Mouse (Mus musculus): ENCODE measurements around the gene Muc1. TPM values are rescaled to one million over a fixed set of nuclear protein-coding genes. Genes with fewer than 3 reads are reported as not detected.
"Not testable (repeated sequence)": the region's sequence is repeated elsewhere in the genome, so short reads cannot be mapped to it uniquely, and the experiment has no call there.

Muc1 gene
- total RNA-seq, 2 experiments from 2014 or later: not detected

DNA sequence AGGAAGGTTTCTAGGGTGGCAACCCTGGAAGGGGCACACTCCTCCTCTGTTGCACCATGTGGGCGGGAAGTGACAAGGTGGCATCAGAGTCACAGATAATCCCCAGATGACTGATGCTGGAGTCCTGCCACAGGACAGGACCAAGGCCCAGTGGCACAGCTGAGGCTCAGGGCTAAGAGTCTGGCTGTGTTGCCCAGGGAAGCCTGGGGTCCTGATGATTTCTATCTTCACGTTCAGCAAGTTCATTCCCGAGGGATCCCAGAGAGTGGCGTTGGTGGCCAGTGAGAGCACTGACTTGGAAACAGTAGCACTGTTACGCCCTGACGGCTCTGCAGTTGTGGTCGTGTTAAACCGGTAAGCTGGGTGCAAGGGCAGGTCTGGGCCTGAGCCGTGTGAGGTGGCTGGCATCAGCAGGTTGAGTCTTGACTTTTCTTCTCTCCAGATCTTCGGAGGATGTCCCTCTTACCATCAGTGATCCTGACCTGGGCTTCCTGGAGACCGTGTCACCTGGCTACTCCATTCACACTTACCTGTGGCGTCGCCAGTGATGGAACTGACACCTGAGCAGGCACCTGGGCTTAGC lies 20.7 kb upstream of the Muc1 start:
- ATAC-seq (replicated peaks; ENCODE audit: low FRiP score, low TSS enrichment, poor library complexity, severe bottlenecking): no peak

DNA sequence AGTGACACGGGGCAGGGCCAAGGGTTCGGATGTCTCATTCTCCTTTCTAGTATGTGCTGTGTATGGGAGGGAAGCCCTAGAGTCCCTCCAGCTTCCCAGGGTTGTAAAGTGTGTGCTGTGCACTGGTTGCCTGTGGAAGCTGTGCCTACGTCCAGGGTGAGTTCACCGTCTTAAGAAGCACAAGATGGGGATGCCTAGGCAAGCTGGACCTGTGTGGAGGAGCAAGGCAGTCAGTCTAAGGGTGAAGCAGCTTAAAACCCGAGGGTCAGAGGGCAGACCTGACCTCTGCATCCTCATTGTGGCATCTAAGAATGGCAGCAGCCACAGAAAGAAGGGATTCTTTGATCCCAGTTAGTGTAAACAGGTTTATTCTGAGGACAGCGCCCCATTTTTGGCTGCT lies 20.1 kb upstream of the Muc1 start:
- no peak for ATAC-seq (replicated peaks; ENCODE audit: low FRiP score, low TSS enrichment, poor library complexity, severe bottlenecking)

DNA sequence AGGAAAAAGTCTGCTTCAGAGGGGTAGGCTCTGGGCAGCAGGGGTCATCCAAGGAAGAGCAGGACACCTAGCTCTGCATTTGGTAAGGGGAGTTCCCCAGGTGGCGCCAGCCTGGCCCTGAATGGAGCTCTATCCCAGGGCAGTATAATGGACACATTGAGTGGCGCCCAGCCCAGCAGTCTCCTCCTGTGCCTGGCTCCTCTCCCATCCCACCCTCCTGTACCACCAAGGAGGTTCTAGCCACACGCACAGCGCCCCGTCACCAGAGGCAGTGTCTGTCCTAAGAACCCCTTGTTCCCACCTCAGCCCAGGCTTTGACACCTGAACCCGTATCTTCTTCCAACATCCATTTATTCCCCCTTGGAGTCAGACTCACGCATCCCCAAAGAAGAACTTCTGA lies 19.1 kb upstream of the Muc1 start:
- ATAC-seq (replicated peaks; ENCODE audit: low FRiP score, low TSS enrichment, poor library complexity, severe bottlenecking): no peak

DNA sequence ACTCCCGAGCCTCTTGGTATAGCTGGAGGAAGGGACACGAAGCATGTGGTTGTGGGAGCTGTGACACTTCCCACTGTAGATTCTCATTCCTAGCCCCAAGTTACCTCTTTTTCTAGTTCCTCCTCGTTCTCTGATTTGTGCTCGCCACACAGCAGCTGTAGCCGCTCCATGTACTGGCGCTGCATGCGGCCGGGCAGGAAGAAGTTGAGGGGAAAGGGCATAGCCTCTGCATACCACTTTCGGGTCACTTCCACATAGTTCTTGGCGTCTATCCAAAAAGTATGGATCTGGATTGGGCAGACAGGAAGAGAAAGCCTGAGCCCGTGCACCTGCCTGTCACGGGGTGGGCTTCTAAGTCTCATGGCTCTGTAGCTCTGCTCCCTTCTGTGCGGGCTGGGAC lies 18.7 kb upstream of the Muc1 start:
- no peak for ATAC-seq (replicated peaks; ENCODE audit: low FRiP score, low TSS enrichment, poor library complexity, severe bottlenecking)

DNA sequence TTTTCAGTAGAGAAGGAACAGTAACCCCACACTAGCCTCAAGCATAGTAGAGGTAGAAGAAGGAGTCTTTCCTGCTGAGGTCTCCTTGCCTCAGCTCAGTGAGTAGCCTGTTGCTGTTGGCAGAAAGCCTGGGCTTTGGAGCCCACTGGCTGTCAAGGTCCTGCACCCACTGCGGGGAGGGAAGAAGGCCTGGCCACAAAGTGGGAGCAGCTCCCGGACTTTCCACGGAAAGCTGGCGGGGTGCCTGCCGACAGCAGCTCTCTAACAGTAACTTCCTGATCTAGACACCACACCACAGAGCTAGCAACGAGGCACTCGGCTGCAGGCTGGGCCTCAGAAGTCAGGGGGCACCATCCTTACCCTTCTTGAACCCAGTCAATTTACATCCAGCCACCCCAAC lies 18.1 kb upstream of the Muc1 start:
- no peak for ATAC-seq (replicated peaks; ENCODE audit: low FRiP score, low TSS enrichment, poor library complexity, severe bottlenecking)

DNA sequence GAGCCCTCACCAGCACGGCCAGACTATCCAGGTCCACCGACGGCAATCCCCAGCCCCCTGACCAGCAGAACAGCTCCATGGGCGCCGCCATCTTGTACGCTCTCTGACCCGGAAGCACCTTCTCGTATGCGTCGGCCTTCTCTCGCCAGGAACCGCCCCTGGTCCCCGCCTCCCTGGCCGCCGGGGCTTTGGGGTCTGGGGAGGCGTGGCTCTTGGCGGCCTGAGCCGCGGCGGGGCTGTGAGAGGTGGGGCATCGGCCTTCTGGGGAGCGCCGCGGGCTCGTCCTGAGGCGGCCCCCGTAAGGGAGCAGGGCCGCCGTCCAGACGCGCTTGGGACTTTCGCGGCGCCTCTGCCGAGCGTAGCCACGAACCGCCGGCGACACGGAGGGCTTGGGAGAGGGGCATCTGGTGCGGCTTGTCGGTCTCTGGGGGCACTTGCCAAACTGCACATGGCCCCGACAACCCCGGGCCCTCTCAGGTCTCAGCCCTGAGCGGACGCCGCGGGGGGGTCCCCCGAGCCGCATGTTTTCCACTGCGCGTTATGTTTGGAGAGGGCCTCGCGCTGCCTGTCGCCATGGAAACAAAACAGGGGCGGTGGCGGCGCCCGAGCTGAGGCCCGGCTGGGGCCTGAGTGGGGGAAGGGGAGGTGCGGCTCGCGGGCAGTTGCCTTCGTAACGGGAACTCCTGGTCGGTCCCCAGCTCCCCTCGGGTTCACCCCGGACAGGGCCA lies 14.9 kb upstream of the Muc1 start:
- ATAC-seq (replicated peaks; ENCODE audit: low FRiP score, low TSS enrichment, poor library complexity, severe bottlenecking): peak; percentile 77

DNA sequence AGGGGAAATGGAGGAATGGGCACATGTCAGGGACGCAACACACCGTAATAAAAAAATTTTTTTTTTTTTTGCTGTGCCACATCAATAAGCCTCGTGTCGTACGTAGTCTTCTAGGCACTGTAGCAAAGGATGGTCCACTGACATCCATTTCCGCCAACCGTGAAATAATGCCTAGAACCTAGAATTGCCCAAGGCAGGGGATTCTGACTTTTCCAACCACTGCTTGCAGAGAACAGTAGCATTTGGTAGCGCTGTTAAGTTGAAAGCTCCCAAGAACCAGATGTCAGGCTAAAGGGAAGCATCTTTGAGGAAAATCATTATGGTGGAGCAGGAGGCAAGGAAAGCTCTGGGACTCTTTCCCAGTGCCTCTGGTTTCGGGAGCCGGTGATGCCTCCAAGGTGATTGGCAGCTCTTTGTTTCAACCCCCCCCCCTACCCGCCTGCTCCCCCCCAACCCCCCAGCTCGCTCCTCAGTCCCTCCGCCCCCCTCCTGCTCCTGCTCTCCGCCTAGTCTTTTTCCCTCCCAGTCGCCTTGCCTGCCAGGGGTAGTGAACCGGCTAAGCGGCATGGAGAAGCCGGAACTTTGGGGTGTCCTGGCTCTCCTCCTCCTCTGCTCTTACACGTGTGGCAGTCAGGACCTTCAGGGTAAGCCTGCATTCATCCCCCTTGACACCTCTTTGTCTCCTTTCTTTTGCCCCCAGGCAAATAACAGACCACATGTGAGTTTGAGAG lies 14.0 kb upstream of the Muc1 start, which contains the start of gene Thbs3:
Gene Thbs3 (plus strand): TSS at position 500 of the 731 bp plus-strand sequence.
- no peak for ATAC-seq (replicated peaks; ENCODE audit: low FRiP score, low TSS enrichment, poor library complexity, severe bottlenecking)

DNA sequence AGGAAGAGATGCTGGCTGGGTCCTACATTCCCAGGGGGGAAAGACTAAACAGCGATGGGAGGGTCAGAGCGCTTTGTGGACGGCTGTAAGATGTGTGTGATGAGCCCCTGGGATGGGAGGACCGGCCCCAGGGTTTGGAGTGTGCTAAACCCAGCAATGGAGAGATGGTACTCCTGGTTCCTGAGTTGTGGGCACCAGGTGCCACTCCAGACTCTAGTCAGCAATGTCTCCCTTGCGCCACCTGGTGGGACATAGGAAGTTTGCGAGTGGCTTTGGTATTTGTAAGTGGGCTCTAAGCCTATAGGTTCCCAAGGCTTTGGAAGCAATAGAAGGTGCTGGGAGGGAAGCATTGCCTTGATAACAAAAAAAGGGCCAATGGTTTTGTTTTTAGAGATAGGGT lies 13.0 kb upstream of the Muc1 start:
- peak; percentile 76 for ATAC-seq (replicated peaks; ENCODE audit: low FRiP score, low TSS enrichment, poor library complexity, severe bottlenecking)

DNA sequence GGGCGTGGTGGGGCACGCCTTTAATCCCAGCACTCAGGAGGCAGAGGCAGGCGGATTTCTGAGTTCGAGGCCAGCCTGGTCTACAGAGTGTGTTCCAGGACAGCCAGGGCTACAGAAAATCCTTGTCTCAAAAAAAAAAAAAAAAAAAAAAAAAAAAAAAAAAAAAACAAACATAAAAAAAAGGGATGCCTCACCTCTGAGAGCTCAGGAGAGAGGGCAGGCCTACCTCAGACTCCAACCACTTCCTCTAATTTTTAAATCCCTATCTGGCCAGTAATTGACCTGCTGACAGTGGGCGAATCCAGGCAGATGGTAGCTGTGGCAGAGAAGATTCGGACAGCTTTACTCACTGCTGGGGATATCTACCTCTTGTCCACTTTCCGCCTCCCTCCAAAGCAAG lies 12.4 kb upstream of the Muc1 start:
- not testable (repeated sequence) for ATAC-seq (replicated peaks; ENCODE audit: low FRiP score, low TSS enrichment, poor library complexity, severe bottlenecking)

DNA sequence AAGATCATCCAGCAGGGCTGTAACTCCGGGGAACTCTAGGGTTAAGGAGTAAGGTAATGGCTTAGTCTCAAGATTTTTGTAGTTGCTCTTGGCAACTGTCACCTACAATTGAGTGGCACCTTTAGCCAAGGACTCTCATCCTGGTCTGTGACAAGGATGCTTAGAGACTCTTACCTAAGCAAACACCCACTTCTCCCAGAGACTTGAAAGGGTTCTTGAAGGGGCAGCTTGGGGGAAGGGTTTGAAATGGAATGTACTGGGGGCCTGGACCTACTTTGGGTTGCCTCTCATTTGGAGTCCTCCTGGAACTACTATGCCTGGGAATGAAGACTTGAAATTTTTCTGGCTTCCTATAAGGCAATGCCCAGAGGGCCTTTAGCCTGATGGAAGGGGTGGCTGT lies 10.6 kb upstream of the Muc1 start:
- ATAC-seq (replicated peaks; ENCODE audit: low FRiP score, low TSS enrichment, poor library complexity, severe bottlenecking): no peak

DNA sequence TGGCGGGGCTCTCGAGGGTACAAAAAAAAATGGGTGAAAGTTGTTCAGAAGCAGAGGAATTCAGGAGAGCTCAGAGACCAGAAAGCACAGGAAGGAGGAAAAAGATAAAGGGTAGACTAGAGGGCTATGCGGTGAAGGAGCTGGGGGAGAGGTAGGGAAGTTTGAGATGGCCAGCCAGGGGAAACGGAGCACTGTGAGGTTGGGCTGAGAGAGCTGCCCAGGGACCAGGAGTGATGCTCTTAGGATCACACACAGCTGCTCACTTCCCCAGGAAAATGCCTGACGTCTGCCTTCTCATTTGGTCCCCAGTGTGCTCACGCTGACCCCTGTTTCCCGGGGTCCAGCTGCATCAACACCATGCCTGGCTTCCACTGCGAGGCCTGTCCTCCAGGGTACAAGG lies 9.3 kb upstream of the Muc1 start:
- no peak for ATAC-seq (replicated peaks; ENCODE audit: low FRiP score, low TSS enrichment, poor library complexity, severe bottlenecking)

DNA sequence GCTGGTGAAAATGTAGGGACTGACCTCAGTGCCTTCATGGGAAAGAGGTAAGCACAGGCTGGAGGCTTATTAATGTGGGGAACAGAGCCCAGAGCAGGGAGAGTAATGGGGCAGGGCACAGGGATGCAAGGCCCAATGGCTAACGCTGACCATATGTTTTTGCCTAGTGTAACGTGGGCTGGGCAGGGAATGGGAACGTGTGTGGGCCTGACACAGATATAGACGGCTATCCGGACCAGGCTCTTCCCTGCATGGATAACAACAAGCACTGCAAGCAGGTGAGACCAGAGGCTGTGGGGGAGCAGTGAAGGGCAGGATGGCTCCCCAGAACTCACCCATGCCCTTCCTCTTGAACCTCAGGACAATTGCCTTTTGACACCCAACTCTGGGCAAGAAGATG lies 7.7 kb upstream of the Muc1 start:
- no peak for ATAC-seq (replicated peaks; ENCODE audit: low FRiP score, low TSS enrichment, poor library complexity, severe bottlenecking)

DNA sequence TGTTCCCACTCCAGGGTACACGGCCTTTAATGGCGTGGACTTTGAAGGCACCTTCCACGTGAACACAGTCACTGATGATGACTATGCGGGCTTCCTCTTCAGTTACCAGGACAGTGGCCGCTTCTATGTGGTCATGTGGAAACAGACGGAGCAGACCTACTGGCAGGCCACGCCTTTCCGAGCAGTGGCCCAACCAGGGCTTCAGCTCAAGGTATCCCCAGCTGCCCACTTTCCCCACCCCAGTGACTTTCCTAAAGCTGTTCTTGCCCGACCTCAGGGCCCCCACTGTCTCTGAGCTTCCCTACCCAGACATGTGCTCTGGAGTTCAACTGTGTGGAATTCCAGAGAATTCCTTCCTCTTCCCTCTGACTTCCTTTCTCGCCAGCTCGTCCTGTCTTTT lies 4.1 kb upstream of the Muc1 start:
- no peak for ATAC-seq (replicated peaks; ENCODE audit: low FRiP score, low TSS enrichment, poor library complexity, severe bottlenecking)

DNA sequence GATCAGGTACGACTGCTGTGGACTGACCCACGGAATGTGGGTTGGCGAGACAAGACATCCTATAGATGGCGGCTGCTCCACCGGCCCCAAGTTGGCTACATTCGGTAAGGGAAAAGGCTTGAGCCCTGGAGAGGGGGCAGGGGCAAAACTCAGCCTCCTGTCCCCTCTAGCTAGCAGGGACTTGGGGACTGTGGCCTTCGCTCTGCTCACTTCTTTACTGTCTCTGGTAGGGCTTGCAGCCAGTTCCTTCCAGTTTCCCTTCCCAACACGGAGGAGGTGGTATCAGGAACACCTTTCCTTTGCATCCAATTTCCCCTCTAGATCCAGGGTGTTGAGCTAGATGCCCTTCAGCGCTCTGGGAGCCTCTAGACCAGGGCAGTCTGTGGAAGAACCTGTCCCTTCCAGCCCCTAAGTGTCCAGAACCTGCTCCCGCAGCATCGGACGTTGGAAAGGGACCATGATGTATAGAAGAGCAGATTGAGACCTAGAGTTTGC lies 3.5 kb upstream of the Muc1 start:
- ATAC-seq (replicated peaks; ENCODE audit: low FRiP score, low TSS enrichment, poor library complexity, severe bottlenecking): no peak

DNA sequence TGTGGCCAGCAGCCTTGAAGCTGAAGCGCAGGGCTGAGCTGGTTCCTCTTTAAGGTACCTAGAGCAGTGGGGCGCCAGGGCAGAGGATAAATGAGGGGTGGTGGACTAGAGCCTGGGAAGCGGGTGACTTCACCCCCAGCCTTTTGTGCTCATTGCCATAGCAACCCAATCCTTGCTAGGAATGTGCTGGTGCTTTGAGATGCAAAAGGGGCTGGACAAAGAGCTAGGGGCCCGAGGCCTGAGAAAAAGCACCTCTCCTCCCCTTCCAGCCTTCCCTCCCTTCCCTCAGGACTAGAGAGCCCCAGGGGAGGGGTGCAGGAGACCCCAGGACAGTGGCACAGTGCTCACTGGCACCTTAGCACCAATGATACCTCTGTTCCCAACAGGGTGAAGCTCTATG lies 2.9 kb upstream of the Muc1 start:
- ATAC-seq (replicated peaks; ENCODE audit: low FRiP score, low TSS enrichment, poor library complexity, severe bottlenecking): no peak

DNA sequence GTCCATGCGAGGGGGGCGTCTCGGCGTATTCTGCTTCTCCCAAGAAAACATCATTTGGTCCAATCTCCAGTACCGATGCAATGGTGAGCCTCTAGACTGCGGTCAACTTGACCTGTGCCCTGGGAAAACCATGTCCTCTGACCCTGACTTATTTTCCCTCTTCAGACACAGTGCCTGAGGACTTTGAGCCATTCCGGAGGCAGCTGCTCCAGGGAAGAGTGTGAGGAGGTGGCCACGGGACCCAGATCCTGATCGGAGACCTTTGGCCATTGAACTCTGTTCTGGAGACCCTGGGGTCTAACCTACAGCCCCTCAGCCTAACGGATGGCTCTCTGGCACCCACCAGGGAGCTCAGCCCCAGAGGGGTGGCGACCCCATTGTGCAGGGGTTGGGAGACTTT lies 2.5 kb upstream of the Muc1 start:
- no peak for ATAC-seq (replicated peaks; ENCODE audit: low FRiP score, low TSS enrichment, poor library complexity, severe bottlenecking)

DNA sequence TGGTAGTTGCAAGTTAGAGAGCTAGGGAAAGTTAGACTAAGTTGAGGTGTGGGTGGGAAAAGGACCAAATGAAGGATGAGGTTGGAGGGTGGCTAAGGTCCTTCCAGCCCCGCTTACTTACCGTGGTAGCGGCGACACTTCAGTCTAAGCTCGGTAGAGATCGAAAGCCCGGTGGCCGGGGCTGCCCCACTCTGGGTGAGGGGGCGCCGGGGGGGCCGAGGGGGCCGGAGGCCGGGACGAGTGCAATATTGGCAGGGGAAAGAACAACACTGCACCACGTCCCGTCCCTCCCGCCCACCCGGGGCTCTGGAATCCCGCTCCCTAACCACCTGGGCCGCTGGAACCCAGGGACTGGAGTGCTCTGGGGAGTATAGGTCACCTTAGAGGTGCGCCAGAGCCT lies 2.0 kb upstream of the Muc1 start, which contains the start of gene Mtx1:
Gene Mtx1 (minus strand): TSS at position 189 of the 400 bp plus-strand sequence.
- no peak for ATAC-seq (replicated peaks; ENCODE audit: low FRiP score, low TSS enrichment, poor library complexity, severe bottlenecking)

DNA sequence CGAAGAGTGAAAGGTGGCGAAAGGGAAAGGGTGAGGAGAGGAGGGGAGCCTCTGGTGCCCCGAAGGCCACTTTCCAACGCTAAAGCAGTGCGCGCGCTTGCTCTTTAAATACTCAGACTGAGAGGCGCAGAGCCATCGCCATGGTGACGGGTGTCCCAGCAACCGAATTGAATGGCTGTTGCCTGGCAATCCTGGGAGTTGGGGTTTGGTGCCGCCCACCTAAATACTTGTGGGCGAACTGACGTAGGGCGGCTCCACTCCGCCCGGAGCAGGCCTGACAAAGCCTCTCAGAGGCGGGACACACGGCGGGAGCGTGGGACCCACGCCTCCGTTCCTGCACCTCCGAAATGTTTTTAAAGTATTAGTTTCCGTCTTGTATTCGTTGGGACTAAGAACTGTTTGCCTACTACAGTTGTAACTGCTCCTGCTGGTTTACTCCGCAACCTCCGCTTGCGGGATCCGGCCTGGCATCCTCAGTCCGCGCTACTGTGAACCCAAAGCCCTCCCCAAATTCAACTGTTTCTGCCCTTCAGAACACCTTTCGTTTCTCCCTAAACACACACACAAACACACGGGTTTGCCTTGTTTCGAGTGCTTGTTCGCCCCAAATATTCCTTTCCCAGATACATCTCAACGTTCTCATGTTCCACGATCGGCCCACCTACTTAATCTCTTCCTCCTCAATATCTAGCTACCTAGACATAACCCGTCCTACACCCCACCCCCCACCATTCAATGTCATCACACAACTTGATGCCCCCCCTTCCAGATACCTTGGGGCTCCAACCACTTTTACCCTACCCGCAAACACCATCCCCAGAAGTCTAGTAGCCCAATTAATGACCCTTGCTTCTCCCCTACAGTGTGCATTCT lies 1.3 kb upstream of the Muc1 start:
- peak; percentile 56 for ATAC-seq (replicated peaks; ENCODE audit: low FRiP score, low TSS enrichment, poor library complexity, severe bottlenecking)

DNA sequence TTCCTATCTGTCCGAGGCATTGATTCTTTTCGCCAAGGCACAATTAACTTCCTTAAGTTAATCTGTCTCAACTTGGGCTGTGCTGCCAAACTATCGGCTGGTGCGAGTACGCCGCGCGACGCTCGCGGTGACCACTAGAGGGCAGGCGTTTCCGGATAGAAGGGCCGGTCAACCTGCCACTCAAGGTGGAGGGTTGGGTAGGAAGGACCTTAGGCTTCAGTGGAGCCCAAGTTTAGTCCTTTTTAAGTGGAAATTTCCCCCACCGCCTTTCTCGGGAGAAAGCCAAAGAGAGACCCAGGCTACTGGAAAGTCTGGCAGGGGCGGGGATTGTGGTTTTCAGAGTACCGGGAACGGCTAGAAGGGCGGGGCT lies 692 bp upstream of the Muc1 start:
- ATAC-seq (replicated peaks; ENCODE audit: low FRiP score, low TSS enrichment, poor library complexity, severe bottlenecking): peak; percentile 74

DNA sequence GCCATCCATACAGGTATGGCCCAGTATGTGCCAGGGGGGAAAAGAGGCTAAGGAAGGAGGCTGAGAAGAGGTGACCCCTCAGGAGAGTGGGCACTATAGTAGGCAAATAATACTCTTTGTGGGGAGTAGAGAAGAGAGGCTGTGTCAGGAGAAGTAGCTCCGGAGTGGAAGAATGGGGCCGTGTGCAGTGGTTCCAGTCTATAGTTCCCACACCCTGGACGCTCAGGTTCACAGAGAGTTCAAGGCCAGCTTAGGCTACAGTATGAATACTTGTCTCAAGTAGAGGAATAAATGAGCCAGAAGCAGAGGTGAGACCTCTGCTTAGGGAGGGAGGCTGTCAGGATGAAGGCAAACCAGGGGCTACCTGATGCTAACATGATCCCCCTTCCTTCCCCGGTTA lies 419 bp downstream of the Muc1 start:
- ATAC-seq (replicated peaks; ENCODE audit: low FRiP score, low TSS enrichment, poor library complexity, severe bottlenecking): no peak
